Mouse (Mus musculus): ENCODE measurements around the gene Eif1b.

- TF ChIP-seq CTCF (IDR thresholded peaks at IDR 0.05; ENCODE audit: low read depth) (peak; percentile 50), EP300 (optimal IDR thresholded peaks at IDR 0.05) (no peak)
Observed at GRCm38 (mm10) chr9:120491509-120491908, 523 bp upstream of the Eif1b start.

Data from stomach, postnatal 0 days (tissue).